In genomic region chr7:28936787-28937186, GRCm38 (mm10) we compare ENCODE assay signal across 9 mouse cellular contexts. TPM values are rescaled to one million over a fixed set of nuclear protein-coding genes. Genes with fewer than 3 reads are reported as not detected.
A peak's percentile ranks its signal among the peaks of the same experiment; 100 is the strongest.
DNase-seq lines count a peak whose midpoint lies in the region; ATAC-seq lines count a peak whose summit lies in the region.
"Had no signal": no experiment of that assay in that cellular context is flagged by ENCODE, and none has a peak within 500 bp of the region (broad histone marks: within the 10 kb centered on the region; RNA-seq: fewer than 3 reads in every experiment).

No protein-coding gene starts in this region.

- no peaks in the 10 kb centered on the region for H3K27me3 ChIP-seq in kidney, embryonic 15.5 days
- no peaks in the 10 kb centered on the region for H3K27me3 ChIP-seq in embryonic facial prominence, embryonic 13.5 days
- H3K27me3 ChIP-seq in intestine, embryonic 16.5 days (replicated peaks; ENCODE audit: control insufficient read depth, insufficient read depth, low read length) = no peaks in the 10 kb centered on the region
- H3K27me3 ChIP-seq in neural tube, embryonic 12.5 days (replicated peaks) = no peaks in the 10 kb centered on the region

- H3K36me3 ChIP-seq in kidney, embryonic 15.5 days = peaks cover 6% of the 10 kb centered on the region; the same call in 1 of the 2 replicates
- peaks cover 22% of the 10 kb centered on the region for H3K36me3 ChIP-seq in embryonic facial prominence, embryonic 13.5 days
- H3K36me3 ChIP-seq in intestine, embryonic 16.5 days (ENCODE audit: control insufficient read depth, insufficient read depth, low read length) = peaks cover 2% of the 10 kb centered on the region; the same call in 1 of the 2 replicates
- peaks cover 3% of the 10 kb centered on the region; the same call in 1 of the 2 replicates for H3K36me3 ChIP-seq in neural tube, embryonic 12.5 days

- no peak for DNase-seq in kidney, adult 9 months
- no peak for DNase-seq in testis, postnatal 10 days (ENCODE audit: low spot score)
- DNase-seq in thymus, postnatal 10 days (ENCODE audit: low spot score in 2 of 2) = no peak
- DNase-seq in gastrocnemius, adult 18-20 months (ENCODE audit: low spot score) = no peak
- DNase-seq: gastrocnemius, postnatal 10 days had no signal

- WGBS in kidney, embryonic 15.5 days = 43% methylated on average over 4 of the region's 4 CpGs
- WGBS in embryonic facial prominence, embryonic 13.5 days = 65% methylated on average over 4 of the region's 4 CpGs
- WGBS in intestine, embryonic 16.5 days = 50% methylated on average over 4 of the region's 4 CpGs
- 59% methylated on average over 4 of the region's 4 CpGs for WGBS in neural tube, embryonic 12.5 days

- peaks cover 80% of the 10 kb centered on the region for H3K4me1 ChIP-seq in kidney, embryonic 15.5 days
- H3K4me1 ChIP-seq in embryonic facial prominence, embryonic 13.5 days = peaks cover 65% of the 10 kb centered on the region
- peaks cover 74% of the 10 kb centered on the region for H3K4me1 ChIP-seq in intestine, embryonic 16.5 days (ENCODE audit: control insufficient read depth, insufficient read depth, low read length)
- peaks cover 29% of the 10 kb centered on the region for H3K4me1 ChIP-seq in neural tube, embryonic 12.5 days

- H3K9ac ChIP-seq in kidney, embryonic 15.5 days = no peak overlapping the region
- 0 out of 2 replicates have a peak overlapping the region, but pooled peaks have one; percentile 16 for H3K9ac ChIP-seq in embryonic facial prominence, embryonic 13.5 days
- 0 out of 2 replicates have a peak overlapping the region, but pooled peaks have one; percentile 12 for H3K9ac ChIP-seq in intestine, embryonic 16.5 days (ENCODE audit: low read depth, low read length)
- no peak overlapping the region for H3K9ac ChIP-seq in neural tube, embryonic 12.5 days

- ATAC-seq in kidney, embryonic 15.5 days (replicated peaks; ENCODE audit: low FRiP score) = no peak
- ATAC-seq in embryonic facial prominence, embryonic 13.5 days (ENCODE audit: insufficient number of reproducible peaks, insufficient read depth, low FRiP score, low TSS enrichment, low read depth) = no peak
- no peak for ATAC-seq in intestine, embryonic 16.5 days
- ATAC-seq in neural tube, embryonic 12.5 days (ENCODE audit: low FRiP score, low read depth) = no peak

- no peak overlapping the region for H3K4me3 ChIP-seq in kidney, embryonic 15.5 days (replicated peaks)
- H3K4me3 ChIP-seq in embryonic facial prominence, embryonic 13.5 days = no peak overlapping the region
- H3K4me3 ChIP-seq in intestine, embryonic 16.5 days (ENCODE audit: low read length) = no peak overlapping the region
- no peak overlapping the region for H3K4me3 ChIP-seq in neural tube, embryonic 12.5 days

- peak overlapping the region; percentile 63 for H3K27ac ChIP-seq in kidney, embryonic 15.5 days
- H3K27ac ChIP-seq in embryonic facial prominence, embryonic 13.5 days = peak overlapping the region; percentile 75
- peak overlapping the region; percentile 49; the same call in 1 of the 2 replicates for H3K27ac ChIP-seq in intestine, embryonic 16.5 days (ENCODE audit: low read length)
- H3K27ac ChIP-seq in neural tube, embryonic 12.5 days = 0 out of 2 replicates have a peak overlapping the region, but pooled peaks have one; percentile 22

- H3K9me3 ChIP-seq in kidney, embryonic 15.5 days (replicated peaks) = no peaks in the 10 kb centered on the region
- no peaks in the 10 kb centered on the region for H3K9me3 ChIP-seq in embryonic facial prominence, embryonic 13.5 days
- H3K9me3 ChIP-seq in intestine, embryonic 16.5 days (ENCODE audit: control insufficient read depth, low read length) = no peaks in the 10 kb centered on the region
- H3K9me3 ChIP-seq in neural tube, embryonic 12.5 days = no peaks in the 10 kb centered on the region

- H3K4me2 ChIP-seq in kidney, embryonic 15.5 days = no peak overlapping the region
- H3K4me2 ChIP-seq in embryonic facial prominence, embryonic 13.5 days = no peak overlapping the region
- no peak overlapping the region for H3K4me2 ChIP-seq in intestine, embryonic 16.5 days (ENCODE audit: low read depth, low read length)
- H3K4me2 ChIP-seq in neural tube, embryonic 12.5 days (replicated peaks) = no peak overlapping the region

RNA-seq across cellular contexts. Expression of gene Actn4, which starts 25.4 kb away (rescaled TPM):
- 288 and 312 TPM in 2 replicates for polyA plus RNA-seq in kidney, embryonic 15.5 days (2015; fragmentation: Nextera tagmentation; extraction: Ambion mirVana)
- polyA plus RNA-seq in embryonic facial prominence, embryonic 13.5 days (2015; fragmentation: Nextera tagmentation; extraction: Ambion mirVana) = 232 and 258 TPM in 2 replicates
- 402 and 447 TPM in 2 replicates for polyA plus RNA-seq in intestine, embryonic 16.5 days (2015; fragmentation: Nextera tagmentation; extraction: Ambion mirVana)
- polyA plus RNA-seq in neural tube, embryonic 12.5 days (2016; fragmentation: Nextera tagmentation; extraction: Ambion mirVana) = 186 and 192 TPM in 2 replicates
- total RNA-seq in gastrocnemius, adult 18-20 months (2021) = 10 to 100 TPM; 29.6 to 46.1 TPM

RNA-seq across cellular contexts. Expression of gene Eif3k, which starts 44.9 kb away (rescaled TPM):
- polyA plus RNA-seq in kidney, embryonic 15.5 days (2015; fragmentation: Nextera tagmentation; extraction: Ambion mirVana) = 401 and 402 TPM in 2 replicates
- 453 and 455 TPM in 2 replicates for polyA plus RNA-seq in embryonic facial prominence, embryonic 13.5 days (2015; fragmentation: Nextera tagmentation; extraction: Ambion mirVana)
- polyA plus RNA-seq in intestine, embryonic 16.5 days (2015; fragmentation: Nextera tagmentation; extraction: Ambion mirVana) = 355 and 362 TPM in 2 replicates
- 327 and 336 TPM in 2 replicates for polyA plus RNA-seq in neural tube, embryonic 12.5 days (2016; fragmentation: Nextera tagmentation; extraction: Ambion mirVana)
- total RNA-seq in gastrocnemius, adult 18-20 months (2021) = 100 to 1,000 TPM; 128 TPM

RNA-seq across cellular contexts. Expression of gene Map4k1, which starts 45.1 kb away (rescaled TPM):
- polyA plus RNA-seq in kidney, embryonic 15.5 days (2015; fragmentation: Nextera tagmentation; extraction: Ambion mirVana) = 9.0 and 9.6 TPM in 2 replicates
- polyA plus RNA-seq in embryonic facial prominence, embryonic 13.5 days (2015; fragmentation: Nextera tagmentation; extraction: Ambion mirVana) = 7.7 and 9.9 TPM in 2 replicates
- polyA plus RNA-seq in intestine, embryonic 16.5 days (2015; fragmentation: Nextera tagmentation; extraction: Ambion mirVana) = 6.9 and 7.3 TPM in 2 replicates
- polyA plus RNA-seq in neural tube, embryonic 12.5 days (2016; fragmentation: Nextera tagmentation; extraction: Ambion mirVana) = 5.5 and 6.2 TPM in 2 replicates
- under 1 TPM; 0.24 to 0.59 TPM for total RNA-seq in gastrocnemius, adult 18-20 months (2021)

RNA-seq across cellular contexts. Expression of gene Capn12, which starts 55.6 kb away (rescaled TPM):
- 0.36 and 0.64 TPM in 2 replicates for polyA plus RNA-seq in kidney, embryonic 15.5 days (2015; fragmentation: Nextera tagmentation; extraction: Ambion mirVana)
- 0.69 and 1.2 TPM in 2 replicates for polyA plus RNA-seq in embryonic facial prominence, embryonic 13.5 days (2015; fragmentation: Nextera tagmentation; extraction: Ambion mirVana)
- 0.29 and 0.39 TPM in 2 replicates for polyA plus RNA-seq in intestine, embryonic 16.5 days (2015; fragmentation: Nextera tagmentation; extraction: Ambion mirVana)
- 0.28 and 0.57 TPM in 2 replicates for polyA plus RNA-seq in neural tube, embryonic 12.5 days (2016; fragmentation: Nextera tagmentation; extraction: Ambion mirVana)
- total RNA-seq in gastrocnemius, adult 18-20 months (2021) = under 1 TPM; 0.09 TPM

Comparison
In these comparisons a context has a peak if more than half of its experiments do, and no peak if none do; other contexts are left out.
1. H3K27ac ChIP-seq: peak in every context shown above with its lines; median percentile 75 in embryonic facial prominence, embryonic 13.5 days; 63 in kidney, embryonic 15.5 days; 49 in intestine, embryonic 16.5 days; 22 in neural tube, embryonic 12.5 days.
2. H3K9ac ChIP-seq: peak in embryonic facial prominence, embryonic 13.5 days (single experiment) and intestine, embryonic 16.5 days (single experiment); none in kidney, embryonic 15.5 days (single experiment) and neural tube, embryonic 12.5 days (single experiment).